Mouse (Mus musculus) cerebellum, postnatal 36 days (tissue): ENCODE data around the gene Cdkn1b.

Source experiments
- DNase-seq, 2 experiments: peaks; one replicate each; pipeline ENCODE4 v3.0.0; 2021 to 2022; ENCODE audit warnings: mixed read lengths in 2 of 2

Gene Cdkn1b

DNA sequence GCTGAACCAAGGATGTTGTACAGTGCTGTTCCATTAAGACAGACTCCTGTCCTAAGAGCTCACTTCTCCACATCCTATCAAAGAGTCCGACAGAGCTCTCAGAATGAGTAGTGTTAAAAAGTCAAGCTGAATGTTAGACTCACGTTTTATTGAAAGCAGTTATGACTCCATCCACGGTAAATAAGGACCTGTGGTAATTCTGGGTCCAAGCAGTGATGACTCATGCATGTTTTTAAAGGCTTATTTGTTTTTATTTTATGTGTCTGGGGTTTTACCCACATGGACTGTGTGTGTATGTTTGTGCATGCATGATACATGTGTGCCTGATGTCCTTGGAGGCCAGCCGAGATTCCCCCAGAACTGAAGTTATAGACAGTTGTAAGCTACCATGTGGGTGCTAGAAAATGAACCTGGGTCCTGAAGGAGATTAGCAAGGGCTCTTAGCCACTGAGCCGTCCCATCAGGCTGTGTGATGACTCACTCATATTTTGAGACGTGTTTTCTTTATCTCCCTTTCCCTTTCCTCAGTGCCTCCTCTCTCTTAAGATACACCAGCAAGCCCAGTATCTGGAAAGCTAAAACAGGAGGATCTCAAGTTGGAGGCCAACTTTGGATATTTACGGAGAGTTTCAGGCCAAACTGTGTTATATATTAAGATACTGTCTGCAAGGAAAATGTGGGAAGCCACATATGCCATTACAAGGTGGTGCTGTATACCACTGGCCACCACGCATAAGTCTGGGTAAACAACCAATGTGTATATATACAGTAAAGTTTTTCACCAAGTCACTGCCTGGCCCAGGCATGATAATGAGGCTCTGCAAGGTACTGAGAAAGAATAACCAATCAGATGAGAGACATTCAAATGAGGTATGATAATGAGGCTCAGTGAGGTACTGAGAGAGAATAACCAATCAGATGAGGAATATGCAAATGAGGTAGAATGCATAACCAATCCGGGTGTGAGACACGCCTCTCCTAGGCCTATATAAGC, 16.0 kb upstream of the Cdkn1b start:
- DNase-seq: no peak

DNA sequence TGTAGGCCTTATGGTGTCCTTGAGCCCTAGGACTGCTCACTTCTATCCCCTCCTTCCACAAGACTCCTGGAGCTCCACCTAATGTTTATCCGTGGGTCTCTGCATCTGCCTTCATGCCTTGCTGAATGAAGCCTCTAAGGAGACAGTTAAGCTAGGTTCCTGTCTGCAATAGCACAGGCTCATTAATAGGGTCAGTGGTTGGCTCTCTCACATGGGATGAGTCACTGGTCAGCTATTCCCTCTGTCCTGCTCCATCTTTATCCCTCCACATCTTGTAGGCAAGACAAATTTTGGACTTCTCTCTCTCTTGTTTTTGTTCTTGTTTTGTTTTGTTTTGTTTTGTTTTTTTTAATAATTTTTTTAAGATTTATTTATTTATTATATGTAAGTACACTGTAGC, 14.4 kb upstream of the Cdkn1b start:
- no peak for DNase-seq

DNA sequence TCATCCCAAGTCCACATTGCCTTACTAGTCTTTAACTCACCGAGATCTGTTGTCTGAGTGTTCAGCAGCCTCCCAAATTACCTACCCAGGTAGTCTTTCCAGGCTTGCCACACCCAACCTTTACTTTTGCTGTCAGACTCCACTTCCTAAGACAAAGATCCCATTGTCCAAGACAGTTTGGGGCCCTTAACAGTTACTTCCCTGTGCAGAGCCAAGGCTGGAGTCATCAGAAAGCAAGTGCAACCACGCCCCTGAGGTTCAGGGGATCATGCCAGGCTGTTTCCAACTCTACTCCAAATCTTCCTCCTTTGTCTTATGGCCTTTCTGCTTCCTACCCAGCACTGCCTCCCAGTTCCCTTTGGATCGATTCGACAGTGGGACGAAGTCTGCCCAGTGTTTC, 5.7 kb upstream of the Cdkn1b start:
- DNase-seq: no peak

DNA sequence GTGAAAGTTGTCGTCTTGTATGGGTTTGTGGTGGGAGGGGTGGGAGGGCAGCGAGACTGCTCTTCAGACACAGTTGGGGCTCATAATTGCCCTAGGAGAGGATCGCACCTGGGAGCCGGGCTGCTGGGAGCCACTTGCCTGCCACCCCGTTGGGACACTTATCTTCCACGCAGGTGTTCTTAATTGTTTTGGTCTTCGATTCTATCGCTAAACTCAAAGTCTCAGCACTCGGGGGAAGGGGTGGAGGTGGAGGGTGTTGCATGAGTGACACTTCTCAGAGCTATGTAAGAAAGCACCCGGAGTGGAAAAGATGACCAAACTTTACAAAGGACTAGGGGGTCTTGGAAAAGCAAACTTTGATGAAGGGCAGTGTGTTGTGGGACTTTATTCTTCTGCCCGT, 3.6 kb upstream of the Cdkn1b start:
- no peak for DNase-seq

DNA sequence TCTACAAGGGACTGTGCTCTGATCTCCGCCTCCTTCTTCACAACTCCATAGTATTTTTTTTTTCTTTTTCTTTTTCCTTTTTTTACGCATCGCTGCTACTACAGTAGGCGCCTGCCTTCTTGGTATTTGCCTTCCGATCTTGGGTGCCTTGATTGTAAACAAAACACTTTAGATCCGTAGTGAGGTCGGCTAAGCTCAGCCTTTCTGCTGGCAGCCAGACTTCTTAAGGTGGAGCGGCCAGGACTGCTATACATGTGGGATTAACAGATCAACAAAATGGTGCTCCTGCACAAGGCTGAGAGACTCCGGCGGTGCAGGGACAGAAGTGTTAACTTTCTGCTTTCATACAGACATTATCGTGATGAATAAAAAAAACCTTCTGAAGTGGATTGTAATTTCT, 3.1 kb upstream of the Cdkn1b start:
- peak; percentile 50 to 62 for DNase-seq

DNA sequence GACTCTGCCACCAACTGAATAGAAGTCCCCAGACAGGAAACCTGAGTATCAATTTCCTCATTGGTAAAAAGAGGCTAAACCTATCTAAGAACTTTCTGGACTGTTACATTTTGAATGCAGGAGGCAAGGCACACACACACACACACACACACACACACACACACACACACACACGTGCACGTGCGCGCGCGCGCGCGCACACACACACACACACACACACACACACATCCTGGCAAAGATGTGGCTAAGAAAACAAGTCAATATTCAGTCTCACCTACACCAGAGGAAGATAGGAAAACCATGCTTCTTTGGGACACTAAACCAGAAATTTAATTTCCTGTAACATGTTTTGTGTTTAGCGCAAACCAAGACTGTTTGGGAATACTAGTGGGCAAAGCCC, 1.4 kb upstream of the Cdkn1b start:
- DNase-seq: no peak

DNA sequence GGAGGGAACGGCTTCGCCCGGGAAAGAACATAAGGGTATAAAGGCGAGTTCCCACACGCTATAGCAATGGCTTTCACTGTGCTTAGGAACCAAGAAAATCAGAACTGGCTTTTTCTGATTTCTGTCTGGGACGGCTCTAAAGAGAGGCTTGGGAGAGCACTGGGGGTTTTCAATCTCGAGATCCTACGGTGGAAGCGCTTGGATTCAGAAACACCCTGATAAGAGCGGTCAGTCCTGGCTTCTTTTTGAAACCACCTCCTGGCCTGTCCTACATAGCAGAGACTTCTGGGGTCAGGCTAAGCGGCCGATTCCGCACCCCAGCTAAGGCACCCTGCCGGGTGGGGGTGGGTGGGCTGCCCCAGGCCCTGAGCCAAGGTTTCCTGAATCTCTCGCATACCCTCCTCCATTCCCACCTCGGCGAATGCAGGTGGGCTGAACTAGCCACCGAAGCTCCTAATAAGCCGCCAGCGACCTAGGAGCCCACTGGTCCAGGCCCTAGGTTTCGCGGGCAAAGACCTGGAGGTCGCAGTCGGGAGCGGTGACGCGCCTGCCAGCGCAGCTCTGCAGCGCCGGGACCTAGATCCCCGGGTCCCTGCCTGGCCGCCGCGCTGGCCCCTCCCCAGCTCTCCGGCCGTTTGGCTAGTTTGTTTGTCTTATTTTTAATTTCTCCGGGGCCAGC, 551 bp upstream of the Cdkn1b start:
- DNase-seq: no peak

DNA sequence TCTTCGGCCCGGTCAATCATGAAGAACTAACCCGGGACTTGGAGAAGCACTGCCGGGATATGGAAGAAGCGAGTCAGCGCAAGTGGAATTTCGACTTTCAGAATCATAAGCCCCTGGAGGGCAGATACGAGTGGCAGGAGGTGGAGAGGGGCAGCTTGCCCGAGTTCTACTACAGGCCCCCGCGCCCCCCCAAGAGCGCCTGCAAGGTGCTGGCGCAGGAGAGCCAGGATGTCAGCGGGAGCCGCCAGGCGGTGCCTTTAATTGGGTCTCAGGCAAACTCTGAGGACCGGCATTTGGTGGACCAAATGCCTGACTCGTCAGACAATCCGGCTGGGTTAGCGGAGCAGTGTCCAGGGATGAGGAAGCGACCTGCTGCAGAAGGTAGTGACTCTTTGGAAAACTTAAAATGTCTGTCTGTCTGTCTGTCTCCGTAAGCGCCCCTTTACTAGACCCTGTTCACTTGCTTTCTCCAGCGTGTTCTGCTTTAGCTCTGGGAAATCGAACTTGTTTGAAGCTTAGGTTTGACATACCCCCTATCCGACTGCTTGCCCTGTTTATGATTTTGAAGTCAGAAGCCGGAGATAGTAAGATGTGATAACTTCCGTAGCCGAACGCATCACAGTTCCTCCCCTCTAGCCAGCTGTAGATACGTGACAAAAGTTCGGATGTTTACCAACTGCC, 953 bp downstream of the Cdkn1b start:
- DNase-seq: peak; percentile 81 to 82

DNA sequence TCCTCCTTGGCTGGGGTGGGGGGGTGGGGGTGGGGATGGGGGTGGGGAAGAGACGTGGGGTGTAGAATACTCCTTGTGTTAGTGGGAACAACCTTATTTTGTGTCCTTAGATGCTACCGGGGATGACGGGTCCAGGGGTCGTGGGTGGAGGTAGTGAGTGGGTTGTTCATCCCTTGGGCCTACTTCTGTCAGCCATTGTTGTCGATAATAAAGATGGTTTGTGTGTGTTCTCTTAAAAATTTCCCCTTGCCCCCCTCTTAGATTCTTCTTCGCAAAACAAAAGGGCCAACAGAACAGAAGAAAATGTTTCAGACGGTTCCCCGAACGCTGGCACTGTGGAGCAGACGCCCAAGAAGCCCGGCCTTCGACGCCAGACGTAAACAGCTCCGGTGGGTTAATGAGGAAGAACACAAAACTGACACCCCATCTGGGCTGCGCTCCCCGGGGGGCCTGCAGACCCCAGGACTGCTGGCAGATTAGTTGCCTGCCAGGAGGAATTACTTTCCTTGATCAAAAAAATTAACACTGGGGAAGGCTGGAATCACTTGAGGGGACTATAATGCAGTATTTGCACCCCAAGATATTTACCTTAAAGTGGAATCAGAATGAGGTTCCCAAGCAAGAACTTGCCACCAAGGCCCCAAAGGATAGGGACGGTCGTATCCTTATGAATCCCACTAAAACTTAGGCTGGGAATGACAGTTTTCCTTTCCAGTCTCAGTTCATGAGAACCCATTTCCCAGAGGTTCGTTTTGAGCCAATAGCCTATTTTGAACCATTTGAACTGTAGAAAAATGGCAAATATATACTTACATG, 1.7 kb downstream of the Cdkn1b start:
- DNase-seq: peak; percentile 27 to 34

DNA sequence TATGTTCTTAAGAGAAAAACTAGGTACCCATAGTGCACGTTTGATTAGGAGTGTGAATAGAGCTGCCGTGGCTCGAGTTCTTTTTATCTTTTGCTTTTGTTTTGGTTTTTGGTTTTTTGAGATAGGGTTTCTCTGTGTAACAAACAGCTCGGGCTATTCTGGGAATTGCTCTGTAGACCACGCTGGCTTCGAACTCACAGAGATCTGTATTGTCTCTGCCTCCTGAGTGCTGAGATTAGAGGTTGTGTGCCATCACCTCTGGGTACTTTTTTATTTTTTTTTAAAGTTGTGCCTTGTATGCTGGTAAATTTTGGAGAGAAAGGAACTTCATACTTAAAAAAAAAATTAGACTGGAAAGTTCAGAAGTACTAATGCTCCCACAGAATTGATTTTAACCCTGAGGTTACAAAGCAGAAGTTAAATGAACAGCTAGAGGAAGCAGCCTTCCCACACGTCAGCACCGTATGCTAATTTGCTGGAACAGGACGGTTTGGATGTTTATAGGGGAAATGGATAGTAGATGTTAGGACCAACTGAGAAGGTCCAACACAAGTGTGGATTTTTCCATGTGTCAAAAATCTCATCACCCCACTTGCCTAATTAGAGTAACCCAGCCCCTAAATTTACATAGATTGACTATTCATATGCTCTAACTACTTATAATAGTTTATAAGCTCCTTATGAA, 2.5 kb downstream of the Cdkn1b start:
- DNase-seq: no peak

DNA sequence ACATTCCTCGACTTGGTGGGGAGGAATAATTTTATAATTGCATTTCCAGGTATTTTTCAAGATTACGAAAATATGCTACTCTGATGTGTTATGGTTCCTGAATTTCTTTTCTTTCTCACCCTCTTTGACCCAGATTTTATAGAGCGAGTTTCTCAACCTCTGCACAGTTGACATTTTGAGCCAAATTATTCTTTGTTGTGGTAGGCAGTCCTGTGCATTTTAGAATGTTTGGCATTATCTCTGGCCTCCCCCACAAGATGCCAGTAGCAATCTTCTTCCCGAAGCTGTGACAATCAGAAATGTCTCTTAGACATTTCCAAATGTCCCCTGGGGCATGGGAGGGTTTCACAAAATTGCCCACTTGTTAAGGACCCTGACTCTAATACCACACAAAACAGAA, 3.5 kb downstream of the Cdkn1b start:
- DNase-seq: no peak

DNA sequence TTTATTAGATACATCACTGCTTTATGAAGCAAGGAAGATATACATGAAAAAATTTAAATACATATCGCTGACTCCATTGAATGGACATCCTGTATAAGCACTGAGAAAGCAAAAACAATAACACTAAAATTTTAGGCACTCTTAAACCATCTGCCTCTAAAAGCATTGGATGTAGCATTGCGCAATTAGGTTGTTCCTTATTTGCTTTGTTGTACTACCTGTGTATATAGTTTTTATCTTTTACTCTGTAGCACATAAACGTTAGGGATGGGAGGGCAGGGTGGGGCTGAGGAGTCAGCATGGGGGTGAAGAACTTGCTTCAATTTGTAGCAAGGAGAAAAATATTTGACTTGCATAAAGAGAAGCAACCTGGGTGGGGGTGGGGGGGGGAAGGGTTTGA, 4.1 kb downstream of the Cdkn1b start:
- no peak for DNase-seq

DNA sequence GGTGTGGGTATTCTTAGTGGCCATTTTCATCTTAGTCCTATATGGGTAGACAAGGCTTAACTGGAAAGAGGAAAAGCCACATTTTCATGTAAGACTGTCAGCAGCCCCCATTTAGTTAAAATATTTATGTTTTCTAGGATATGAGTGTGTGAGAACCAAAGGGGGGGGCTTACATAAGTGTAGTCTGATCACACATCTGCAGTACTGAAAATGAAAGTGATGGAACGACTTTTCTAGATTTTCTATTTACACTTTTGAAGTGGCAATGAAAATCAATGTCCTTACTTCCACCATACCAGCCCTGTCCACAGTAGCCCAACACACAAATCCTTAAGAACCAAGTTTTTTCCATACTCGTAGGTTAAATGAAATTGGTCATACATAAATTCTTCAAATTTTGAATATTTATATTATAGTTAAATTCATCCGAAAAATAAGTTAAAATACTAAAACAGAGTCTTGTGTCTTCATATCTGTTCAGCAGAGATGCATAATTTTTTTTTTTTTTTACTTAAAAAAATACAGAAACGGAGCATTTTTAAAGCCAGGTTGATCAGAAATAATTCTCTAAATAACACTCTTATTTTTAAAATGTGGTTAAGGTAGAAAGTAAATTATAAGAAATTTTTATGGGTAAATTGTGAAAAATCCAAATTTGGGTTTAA, 5.6 kb downstream of the Cdkn1b start:
- DNase-seq: no peak

DNA sequence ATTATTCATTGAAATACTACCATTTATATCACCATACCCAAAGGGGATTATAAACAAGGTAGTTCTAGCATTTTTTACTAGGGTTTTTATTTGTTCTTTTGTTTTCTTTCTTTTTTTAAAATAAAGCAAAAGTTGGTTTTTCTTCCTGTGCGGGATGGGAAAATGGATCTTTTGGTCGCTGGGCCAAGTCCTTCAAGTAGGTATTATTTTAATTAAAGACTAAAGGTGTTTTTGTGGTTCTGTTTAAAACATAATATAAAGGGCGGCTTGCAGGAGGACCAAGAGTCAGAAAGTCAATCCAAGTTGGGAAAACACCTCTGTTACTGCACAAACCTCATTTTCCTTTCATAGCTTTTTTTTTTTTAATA, 6.1 kb downstream of the Cdkn1b start:
- no peak for DNase-seq

DNA sequence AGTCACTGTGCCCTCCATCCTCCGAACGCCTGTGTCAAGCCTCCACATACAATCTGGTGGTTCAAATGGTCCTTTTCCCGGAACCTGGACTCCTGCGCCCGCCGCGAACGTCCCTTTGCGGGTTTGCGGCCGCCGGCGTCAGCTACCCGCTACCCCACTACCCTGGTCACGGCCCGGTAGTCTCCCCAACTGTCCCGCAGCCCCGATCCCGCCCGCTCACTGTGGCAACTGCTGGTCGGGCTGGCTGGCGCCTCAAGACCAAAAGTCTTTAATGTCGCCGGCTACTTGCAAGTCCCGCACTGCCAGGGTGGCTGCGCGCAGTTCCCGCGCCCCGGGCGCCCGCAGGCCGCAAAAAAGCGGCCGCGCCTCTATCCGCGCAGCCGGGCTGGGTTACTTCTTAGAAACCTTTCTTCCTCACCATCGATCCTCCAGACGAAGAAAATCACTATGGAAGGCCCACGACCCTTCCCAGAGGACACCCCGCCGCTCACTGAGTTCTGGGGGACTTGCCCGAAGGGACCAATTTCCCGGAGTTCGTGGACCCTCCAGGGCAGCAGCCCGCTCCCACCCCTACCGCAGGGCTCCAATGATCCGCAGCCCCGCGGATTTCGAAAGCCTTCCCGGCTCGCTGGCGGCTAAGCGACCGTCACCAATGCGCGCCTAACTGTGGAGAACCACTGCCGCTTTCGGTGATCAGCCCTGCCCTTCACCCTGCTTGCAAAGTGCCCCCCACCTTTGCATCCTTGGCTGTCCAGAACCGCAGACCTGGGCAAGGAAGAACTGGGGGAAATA, 6.8 kb downstream of the Cdkn1b start:
- peak; percentile 49 to 56 for DNase-seq

DNA sequence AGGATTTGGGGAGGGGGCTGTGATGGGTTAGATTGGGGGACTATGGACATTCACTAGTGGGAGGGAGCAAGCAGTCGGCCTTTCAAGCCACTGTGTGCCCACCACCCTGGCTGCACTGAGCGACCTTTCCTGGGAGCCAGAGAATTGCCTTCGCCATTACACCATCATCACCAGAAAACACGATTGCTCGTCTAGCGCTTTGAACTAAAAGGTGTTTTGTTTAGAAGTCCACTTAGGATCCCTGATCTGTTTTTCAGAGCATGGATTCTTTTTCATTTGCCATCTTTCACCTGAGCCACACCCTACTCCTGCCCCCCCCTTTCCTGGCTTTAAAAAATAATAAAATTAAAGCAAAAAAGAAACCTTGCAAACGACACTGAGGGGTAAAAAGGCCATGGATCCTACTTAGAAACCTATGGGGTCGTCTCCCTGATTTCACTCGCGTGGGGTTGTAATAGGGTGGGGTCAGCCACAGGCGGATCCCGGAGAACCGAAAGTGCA, 7.4 kb downstream of the Cdkn1b start:
- peak in 1 of 2 experiments; percentile 26 for DNase-seq

DNA sequence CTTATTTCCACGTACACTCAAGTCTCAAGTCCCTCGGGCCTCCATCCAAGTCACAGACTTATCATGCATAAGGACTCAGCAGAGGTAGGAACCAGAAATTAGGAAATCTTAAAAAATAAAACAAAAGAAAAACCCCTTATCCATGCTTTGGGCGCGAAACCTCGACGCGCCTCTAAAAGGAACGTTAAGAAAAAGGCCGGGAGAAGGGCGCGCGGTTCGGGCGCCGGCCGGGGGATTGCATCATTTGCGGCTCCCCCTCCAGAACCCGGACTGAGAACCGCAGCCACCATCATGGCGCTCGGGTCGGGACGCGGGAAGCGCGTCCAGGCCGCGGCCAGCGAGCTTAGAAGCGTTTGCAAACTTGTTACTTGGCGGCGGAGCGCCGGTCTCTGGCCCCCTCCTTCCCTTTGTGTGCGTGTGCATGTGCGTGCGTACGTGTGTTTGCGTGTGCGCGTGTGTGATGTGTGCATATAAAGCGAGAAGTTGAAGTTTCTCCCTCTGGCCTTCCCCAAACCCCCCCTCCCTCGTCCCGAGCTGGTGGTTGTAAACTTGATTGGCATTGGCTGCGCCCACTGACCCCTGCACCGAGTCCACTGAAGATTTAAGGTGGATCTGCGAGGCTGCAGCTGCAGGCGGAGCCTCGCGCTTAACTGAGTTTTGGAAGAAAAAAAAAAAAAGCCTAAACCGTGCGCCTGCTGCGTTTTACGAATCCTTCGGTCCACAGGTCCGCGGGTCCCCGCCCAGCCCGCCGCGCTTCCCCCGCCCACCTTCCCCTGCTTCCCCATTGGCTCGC, 8.1 kb downstream of the Cdkn1b start:
- peak; percentile 70 to 76 for DNase-seq

DNA sequence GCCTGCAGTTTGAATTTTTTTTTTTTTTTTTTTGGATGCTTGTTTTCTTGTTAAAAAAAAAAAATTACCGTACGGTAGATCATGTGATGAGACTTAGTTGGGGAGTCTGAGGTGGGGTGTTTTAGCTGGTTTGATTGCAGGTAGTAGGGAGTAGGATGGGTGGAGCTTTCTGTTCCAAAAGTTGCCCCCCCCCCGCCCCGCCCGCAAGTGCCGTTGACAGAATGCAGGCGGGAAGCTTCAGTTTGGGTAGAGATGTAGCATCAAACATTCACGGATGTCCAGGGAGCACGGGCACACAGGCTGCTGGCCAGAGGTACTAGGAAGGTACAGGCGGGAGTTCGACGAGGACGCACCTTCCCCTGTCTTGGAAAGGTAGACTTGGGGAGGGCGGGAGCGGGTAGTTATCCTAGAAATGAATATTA, 8.7 kb downstream of the Cdkn1b start:
- peak; percentile 33 to 44 for DNase-seq

DNA sequence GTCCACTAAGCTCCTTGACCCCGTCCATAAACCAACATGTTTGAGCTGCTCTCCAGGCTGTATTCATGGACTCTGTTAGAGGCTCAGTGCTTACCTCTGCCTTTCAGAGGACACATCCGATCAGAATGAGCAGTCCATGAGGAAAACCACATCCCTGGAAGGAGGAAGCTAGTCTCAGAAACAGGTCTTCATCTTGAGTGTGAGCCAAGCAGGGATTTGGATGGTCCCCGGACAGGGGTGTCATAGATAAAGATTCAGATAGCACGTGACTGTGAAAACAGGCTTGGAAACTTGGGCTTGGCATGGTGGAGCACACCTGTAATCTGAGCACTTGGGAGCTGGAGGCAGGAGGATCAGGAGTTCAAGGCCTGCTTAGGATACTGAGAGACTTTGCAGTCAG, 9.7 kb downstream of the Cdkn1b start:
- DNase-seq: no peak

DNA sequence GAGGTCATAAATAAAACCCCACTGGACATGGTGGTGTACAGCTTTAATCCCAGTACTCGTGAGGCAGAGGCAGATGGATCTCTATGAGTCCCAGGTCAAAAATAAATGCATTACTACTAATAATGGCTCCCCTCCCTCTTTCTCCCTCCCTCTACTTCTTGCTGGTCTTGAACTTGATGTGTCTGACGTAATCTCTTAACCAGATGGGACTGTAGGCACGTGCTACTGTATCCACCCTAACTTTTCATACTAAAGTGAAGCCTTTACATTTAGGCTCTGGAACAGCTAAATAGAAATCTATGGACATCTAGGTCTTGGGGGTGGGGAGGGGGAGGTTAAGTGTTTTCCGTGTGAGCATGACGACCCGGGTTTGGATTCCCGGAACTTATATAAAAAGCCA, 10.2 kb downstream of the Cdkn1b start:
- DNase-seq: no peak
